Mouse (Mus musculus): ENCODE results near the gene Slc22a14.
A peak's percentile ranks its signal among the peaks of the same experiment; 100 is the strongest.

- TF ChIP-seq POLR2A (IDR thresholded peaks at IDR 0.05; ENCODE audit: insufficient read length, low read depth), result no peak
- TF ChIP-seq TCF12 (IDR thresholded peaks at IDR 0.05; ENCODE audit: insufficient read depth, poor library complexity, severe bottlenecking), result no peak
- no peak for TF ChIP-seq SRF (IDR thresholded peaks at IDR 0.05; ENCODE audit: control insufficient read depth, insufficient read length, low read depth)
- no peak for TF ChIP-seq E2F4 (IDR thresholded peaks at IDR 0.05; ENCODE audit: insufficient read depth)
- TF ChIP-seq USF1 (IDR thresholded peaks at IDR 0.05; ENCODE audit: low read depth), result no peak
- no peak for TF ChIP-seq MYOD1 (IDR thresholded peaks at IDR 0.05; ENCODE audit: control insufficient read depth in 1 of 3, insufficient read length in 2 of 3, low read depth in 2 of 3)
- TF ChIP-seq CEBPB (IDR thresholded peaks at IDR 0.05; ENCODE audit: insufficient read depth, poor library complexity, severe bottlenecking), result no peak
- no peak for TF ChIP-seq MYOG (IDR thresholded peaks at IDR 0.05; ENCODE audit: control insufficient read depth in 1 of 3, insufficient read depth in 1 of 3, insufficient read length in 2 of 3, low read depth in 2 of 3)
- TF ChIP-seq POLR2AphosphoS2 (IDR thresholded peaks at IDR 0.05; ENCODE audit: insufficient read length, low read depth), result no peak
- TF ChIP-seq MAX (IDR thresholded peaks at IDR 0.05; ENCODE audit: low read depth), result no peak
- TF ChIP-seq REST (IDR thresholded peaks at IDR 0.05; ENCODE audit: insufficient read depth, insufficient read length), result peak; percentile 96
Measured at GRCm38 (mm10) chr9:119149601-119150000, 215.8 kb downstream of the Slc22a14 start.

Measured in myocyte (in vitro differentiated cells).